ENCODE assay signal across 9 mouse cellular contexts in the genomic region with DNA sequence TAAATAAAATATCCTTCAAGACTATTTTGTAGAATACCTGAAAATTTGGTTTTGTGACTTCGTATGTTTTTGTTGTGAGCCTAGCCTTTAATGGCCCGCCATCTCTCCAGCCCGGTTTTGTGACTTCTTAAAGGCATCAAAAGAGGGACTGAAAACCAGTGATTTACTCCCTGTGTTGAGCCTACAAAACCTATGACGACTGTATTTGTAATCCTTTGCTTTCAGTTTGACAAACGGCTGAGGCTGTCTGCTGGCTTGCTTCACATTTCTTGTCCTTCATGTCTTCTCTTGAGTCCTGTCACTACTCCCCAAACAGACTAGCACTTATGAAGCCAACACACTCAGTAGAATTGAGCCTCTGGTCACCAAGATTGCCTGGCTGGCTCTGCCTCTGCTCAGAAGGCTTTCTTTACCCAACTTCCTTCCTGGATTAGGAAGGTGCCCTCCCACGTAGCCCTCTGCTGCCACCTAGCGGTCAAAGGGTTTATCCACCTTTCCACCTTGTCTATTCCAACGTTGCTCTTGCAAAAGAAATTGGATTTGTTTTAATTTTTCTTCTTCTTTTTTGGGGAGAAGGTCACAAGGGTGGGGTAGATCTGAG. TPM values are rescaled to one million over a fixed set of nuclear protein-coding genes. Genes with fewer than 3 reads are reported as not detected.
DNase-seq lines count a peak whose midpoint lies in the region; ATAC-seq lines count a peak whose summit lies in the region.
"Had no signal": no experiment of that assay in that cellular context is flagged by ENCODE, and none has a peak within 500 bp of the region (broad histone marks: within the 10 kb centered on the region; RNA-seq: fewer than 3 reads in every experiment).

No protein-coding gene starts in this region.

- peaks cover 2% of the 10 kb centered on the region for H3K4me1 ChIP-seq in erythroblast, embryonic 14.5 days (ENCODE audit: control insufficient read depth)
- H3K4me1 ChIP-seq in kidney, embryonic 14.5 days (ENCODE audit: control insufficient read depth, insufficient read depth, low read length): no peaks in the 10 kb centered on the region
- 0 out of 2 replicates have a peak, but pooled peaks cover 2% of the 10 kb centered on the region for H3K4me1 ChIP-seq in liver, embryonic 11.5 days (replicated peaks; ENCODE audit: control insufficient read depth, insufficient read depth, low read length)
- H3K4me1 ChIP-seq: embryonic facial prominence, embryonic 13.5 days had no signal

- no peaks in the 10 kb centered on the region for H3K36me3 ChIP-seq in erythroblast, embryonic 14.5 days (ENCODE audit: control insufficient read depth)
- no peaks in the 10 kb centered on the region for H3K36me3 ChIP-seq in kidney, embryonic 14.5 days (ENCODE audit: control insufficient read depth, insufficient read depth, low read length)
- H3K36me3 ChIP-seq in liver, embryonic 11.5 days (ENCODE audit: control insufficient read depth, insufficient read depth, low read length): no peaks in the 10 kb centered on the region
- H3K36me3 ChIP-seq: embryonic facial prominence, embryonic 13.5 days had no signal

- 38% methylated on average over 8 of the region's 8 CpGs for WGBS in kidney, embryonic 14.5 days
- 45% methylated on average over 8 of the region's 8 CpGs for WGBS in liver, embryonic 11.5 days

- H3K4me2 ChIP-seq in kidney, embryonic 14.5 days (replicated peaks; ENCODE audit: low read depth, low read length): no peak overlapping the region
- H3K4me2 ChIP-seq in liver, embryonic 11.5 days: peak overlapping the region; percentile 36
- H3K4me2 ChIP-seq: embryonic facial prominence, embryonic 13.5 days had no signal

- no peaks in the 10 kb centered on the region for H3K27me3 ChIP-seq in erythroblast, embryonic 14.5 days (ENCODE audit: control insufficient read depth)
- no peaks in the 10 kb centered on the region for H3K27me3 ChIP-seq in kidney, embryonic 14.5 days (ENCODE audit: control insufficient read depth, insufficient read depth, low read length)
- no peaks in the 10 kb centered on the region for H3K27me3 ChIP-seq in liver, embryonic 11.5 days (replicated peaks; ENCODE audit: control insufficient read depth, insufficient read depth, low read length)
- H3K27me3 ChIP-seq: embryonic facial prominence, embryonic 13.5 days had no signal

- peak; percentile 83 for DNase-seq in CD4-positive helper T cell, adult 2 months (ENCODE audit: low read depth, low spot score)
- DNase-seq in brain, adult 2 months (ENCODE audit: low read depth, low spot score): peak; percentile 91
- peak; percentile 60 to 82 for DNase-seq in heart, adult 9 months (ENCODE audit: low spot score in 2 of 2)
- peak; percentile 83 for DNase-seq in liver, embryonic 11.5 days (ENCODE audit: low spot score)
- peak; percentile 65 to 84 for DNase-seq in spleen, postnatal 14 days (ENCODE audit: low spot score in 2 of 2)

- H3K4me3 ChIP-seq in erythroblast, embryonic 14.5 days (replicated peaks): peak overlapping the region; percentile 47
- H3K4me3 ChIP-seq in kidney, embryonic 14.5 days (ENCODE audit: low read length): no peak overlapping the region
- H3K4me3 ChIP-seq in liver, embryonic 11.5 days (ENCODE audit: low read depth, low read length): no peak overlapping the region
- H3K4me3 ChIP-seq: embryonic facial prominence, embryonic 13.5 days had no signal

- H3K9me3 ChIP-seq in erythroblast, embryonic 14.5 days (ENCODE audit: control insufficient read depth, low read length): no peaks in the 10 kb centered on the region
- H3K9me3 ChIP-seq in kidney, embryonic 14.5 days (ENCODE audit: control insufficient read depth, low read length): no peaks in the 10 kb centered on the region
- H3K9me3 ChIP-seq in liver, embryonic 11.5 days (ENCODE audit: control insufficient read depth, low read length): no peaks in the 10 kb centered on the region
- H3K9me3 ChIP-seq: embryonic facial prominence, embryonic 13.5 days had no signal

- ATAC-seq in kidney, embryonic 14.5 days (ENCODE audit: low FRiP score, low TSS enrichment): peak; percentile 79; the same call in 1 of the 2 replicates
- ATAC-seq in liver, embryonic 11.5 days (replicated peaks; ENCODE audit: low FRiP score): peak; percentile 62
- ATAC-seq in monocyte, adult 5-6 weeks (replicated peaks; ENCODE audit: insufficient number of reproducible peaks, low FRiP score, low TSS enrichment, poor library complexity, severe bottlenecking): peak; percentile 93

- no peak overlapping the region for H3K27ac ChIP-seq in kidney, embryonic 14.5 days (ENCODE audit: low read depth, low read length)
- H3K27ac ChIP-seq in liver, embryonic 11.5 days (ENCODE audit: low read depth, low read length): no peak overlapping the region
- H3K27ac ChIP-seq: embryonic facial prominence, embryonic 13.5 days had no signal

- no peak overlapping the region for H3K9ac ChIP-seq in kidney, embryonic 14.5 days (ENCODE audit: low read depth, low read length)
- H3K9ac ChIP-seq in liver, embryonic 11.5 days (ENCODE audit: low read depth, low read length): no peak overlapping the region
- H3K9ac ChIP-seq: embryonic facial prominence, embryonic 13.5 days had no signal

RNA-seq across cellular contexts. Expression of a gene that starts 16.8 kb away (rescaled TPM):
- not detected in 2 replicates for polyA plus RNA-seq in erythroblast, embryonic 14.5 days (2012)
- not detected in 2 replicates for polyA plus RNA-seq in kidney, embryonic 14.5 days (2014; fragmentation: Nextera tagmentation; extraction: Ambion mirVana)
- 3.5 and 4.5 TPM in 2 replicates for polyA plus RNA-seq in liver, embryonic 11.5 days (2014; fragmentation: Nextera tagmentation; extraction: Ambion mirVana)
- 1.0 to 2.4 TPM (median 1.2 TPM) in 3 replicates for total RNA-seq in monocyte, adult 5-6 weeks (2017)
